Mouse (Mus musculus): ENCODE results near the gene Erp29.

The Erp29 gene

GRCm38 (mm10) chr5:121386120-121386909 is 66.0 kb downstream of the Erp29 start:
- no peak for DNase-seq

- peak; percentile 90 for DNase-seq
Observed at GRCm38 (mm10) chr5:121385461-121386119, 66.7 kb downstream of the Erp29 start, which contains the start of gene Trafd1. Trafd1 (minus strand) TSS chr5:121385632.

GRCm38 (mm10) chr5:121384757-121385460 is 67.4 kb downstream of the Erp29 start:
- peak; percentile 50 for DNase-seq

GRCm38 (mm10) chr5:121383857-121384756 is 68.2 kb downstream of the Erp29 start:
- no peak for DNase-seq

- DNase-seq, result no peak
Observed at GRCm38 (mm10) chr5:121380692-121381091, 71.6 kb downstream of the Erp29 start.

- DNase-seq, result no peak
Observed at GRCm38 (mm10) chr5:121378678-121379256, 73.5 kb downstream of the Erp29 start.

All from right cerebral cortex, postnatal 4 days (tissue).